Mouse (Mus musculus) urinary bladder, postnatal 4 days (tissue): ENCODE measurements at regions not wholly inside any gene's neighbourhood (a gene's known extent, or its start where the extent isn't known, plus 50 kb on each side); places are given as distances from the start of the nearest gene placed in this dataset.

Source experiments
- DNase-seq, 2 experiments: peaks; one replicate each; pipeline ENCODE4 v3.0.0; 2021 to 2022; ENCODE audit warnings: low spot score in 2 of 2

- DNase-seq, result no peak
These were observed 186.6 kb upstream of the Sp8 start for GRCm38 (mm10) chr12:118659240-118660120.

GRCm38 (mm10) chr12:118650483-118651160 is 195.5 kb upstream of the Sp8 start:
- no peak for DNase-seq

GRCm38 (mm10) chr12:118649323-118649973 is 196.7 kb upstream of the Sp8 start:
- DNase-seq, result no peak

- no peak for DNase-seq
These were observed 197.5 kb upstream of the Sp8 start for GRCm38 (mm10) chr12:118648673-118649072.

- DNase-seq, result no peak
These were observed 198.7 kb upstream of the Sp8 start for GRCm38 (mm10) chr12:118647270-118648042.

- no peak for DNase-seq
These were observed 205.2 kb upstream of the Sp8 start for GRCm38 (mm10) chr12:118640925-118641324.

- no peak for DNase-seq
These were observed 208.9 kb upstream of the Sp8 start for GRCm38 (mm10) chr12:118637214-118637613.

- DNase-seq, result no peak
These were observed 210.7 kb upstream of the Sp8 start for GRCm38 (mm10) chr12:118635456-118635855.

GRCm38 (mm10) chr12:118630373-118630772 is 215.8 kb upstream of the Sp8 start:
- DNase-seq, result no peak

- no peak for DNase-seq
These were observed 224.2 kb upstream of the Sp8 start for GRCm38 (mm10) chr12:118621697-118622485.

GRCm38 (mm10) chr12:118620847-118621636 is 225.1 kb upstream of the Sp8 start:
- no peak for DNase-seq

- no peak for DNase-seq
These were observed 249.1 kb upstream of the Sp8 start for GRCm38 (mm10) chr12:118597015-118597414.

- no peak for DNase-seq
These were observed 251.2 kb upstream of the Sp8 start for GRCm38 (mm10) chr12:118594781-118595574.

GRCm38 (mm10) chr12:118583829-118584628 is 262.1 kb upstream of the Sp8 start:
- no peak for DNase-seq

- no peak for DNase-seq
These were observed 268.6 kb upstream of the Sp4 start for GRCm38 (mm10) chr12:118569811-118570210.

- no peak for DNase-seq
These were observed 265.4 kb upstream of the Sp4 start for GRCm38 (mm10) chr12:118566681-118567080.

GRCm38 (mm10) chr12:118564394-118565112 is 263.3 kb upstream of the Sp4 start:
- no peak for DNase-seq

GRCm38 (mm10) chr12:118562226-118562625 is 261.0 kb upstream of the Sp4 start:
- DNase-seq, result no peak
